Mouse (Mus musculus) central nervous system, embryonic 18 days (tissue): ENCODE measurements around the gene Mapk8ip1. TPM values are rescaled to one million over a fixed set of nuclear protein-coding genes. Genes with fewer than 3 reads are reported as not detected.

Experiments used
- polyA plus RNA-seq: library from polyadenylated mRNA; depleted of rRNA; stranded (reverse); fragments of >200 nt; gene quantifications from 2 replicates; pipeline ENCODE4 v1.2.3, GENCODE M21; 2012; rRNA removed

Mapk8ip1 gene
- polyA plus RNA-seq = 210 and 221 TPM in 2 replicates

GRCm38 (mm10) chr2:92401091-92401561 is at the start of gene Mapk8ip1:
TSS of gene Mapk8ip1 (minus strand) at chr2:92401263.

DNA sequence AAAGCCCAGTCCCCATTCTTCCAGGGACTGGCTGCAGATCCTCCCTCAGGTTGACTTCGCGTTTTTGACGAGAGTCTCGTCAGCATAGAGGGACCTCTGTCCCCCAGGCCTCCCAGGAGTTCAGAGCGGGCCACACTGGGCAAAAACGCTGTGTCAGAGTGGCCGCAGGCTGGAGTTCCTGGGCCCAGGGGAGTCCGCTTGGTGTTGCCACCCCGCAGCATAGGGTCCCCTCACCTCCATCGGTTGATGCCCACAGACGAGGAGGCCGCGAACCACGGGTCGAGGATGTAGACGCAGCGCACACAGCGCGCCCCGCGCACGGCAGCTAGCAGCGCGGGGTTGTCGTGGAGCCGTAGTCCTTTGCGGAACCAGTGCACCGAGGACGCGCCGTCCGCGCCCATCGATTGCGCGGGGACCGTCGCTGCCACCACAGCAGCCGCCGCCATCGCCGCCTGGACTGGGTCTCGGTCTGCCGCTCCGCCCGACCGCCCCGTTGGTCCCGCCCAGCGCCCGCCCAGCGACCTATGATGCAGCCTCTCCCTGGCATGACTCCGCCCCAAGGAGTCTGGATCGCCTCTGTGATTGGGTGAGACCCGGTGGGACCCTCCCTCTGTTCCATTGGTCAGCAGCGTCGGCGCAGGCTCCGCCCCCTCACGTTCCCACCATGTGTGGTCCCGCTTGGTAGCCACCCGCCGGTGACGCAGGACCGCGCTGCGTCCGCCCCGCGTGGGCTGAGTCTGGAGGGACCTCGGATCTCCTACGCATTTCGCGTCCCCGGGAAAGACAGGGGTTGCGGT is 32.7 kb upstream of the Mapk8ip1 start, which contains the start of gene Cry2:
Gene Cry2, minus strand, starts transcription at position 466 of the 797 bp plus-strand sequence.

GRCm38 (mm10) chr2:92381901-92382588 is 19.0 kb downstream of the Mapk8ip1 start, which contains the start of gene 1700029I15Rik:
TSS of gene 1700029I15Rik (plus strand) at chr2:92382538.

GRCm38 (mm10) chr2:92374514-92374913 is 26.5 kb downstream of the Mapk8ip1 start, which contains the start of the genes Pex16 and Large2:
TSS of gene Pex16 (plus strand) at chr2:92374676.
TSS of gene Large2 (minus strand) at chr2:92374869.

Other genes with a start within 250 kb of the Mapk8ip1 start
- gene Pex16, start 26.6 kb downstream of the Mapk8ip1 start, polyA plus RNA-seq = 43.9 and 45.1 TPM in 2 replicates
- gene Large2, start 26.4 kb downstream of the Mapk8ip1 start, polyA plus RNA-seq = 1.2 and 1.4 TPM in 2 replicates
- 2.4 and 2.7 TPM in 2 replicates for gene 1700029I15Rik, start 18.7 kb downstream of the Mapk8ip1 start, polyA plus RNA-seq
- 31.0 and 32.4 TPM in 2 replicates for gene Cry2, start 32.8 kb upstream of the Mapk8ip1 start, polyA plus RNA-seq
- 14.3 and 17.0 TPM in 2 replicates for gene Slc35c1, start 59.3 kb upstream of the Mapk8ip1 start, polyA plus RNA-seq
- 55.9 and 60.5 TPM in 2 replicates for gene Chst1, start 198.4 kb upstream of the Mapk8ip1 start, polyA plus RNA-seq